Mouse (Mus musculus) megakaryocyte, embryonic 14.5 days (primary cell): Measurements from ENCODE around the gene Nxf1. TPM values are rescaled to one million over a fixed set of nuclear protein-coding genes. Genes with fewer than 3 reads are reported as not detected.

Source experiments
- H3K27me3 ChIP-seq: replicated peaks from 2 replicates; pipeline ENCODE3; 2012; ENCODE audit warnings: inconsistent platforms
- H3K36me3 ChIP-seq: replicated peaks from 2 replicates; pipeline ENCODE3; 2012; ENCODE audit warnings: low read length, inconsistent platforms, mixed read lengths
- H3K4me1 ChIP-seq: 2 replicates; pipeline ENCODE4 v1.6.1; 2012; ENCODE audit warnings: inconsistent platforms
- H3K4me3 ChIP-seq: replicated peaks from 2 replicates; pipeline ENCODE3; 2012; ENCODE audit warnings: moderate library complexity, mild to moderate bottlenecking, inconsistent platforms
- H3K9me3 ChIP-seq: 2 replicates; pipeline ENCODE4 v1.6.1; 2012; ENCODE audit warnings: inconsistent platforms
- FLI1 ChIP-seq: IDR thresholded peaks from 2 replicates; pipeline ENCODE4 v1.6.1; 2012; ENCODE audit warnings: low read length, inconsistent platforms, mixed read lengths
- GATA1 ChIP-seq: IDR thresholded peaks from 3 replicates; pipeline ENCODE4 v1.6.1; 2012; ENCODE audit warnings: mixed read lengths, low read length, inconsistent platforms, borderline replicate concordance
- polyA plus RNA-seq: library from polyadenylated mRNA; stranded (reverse); fragments of >175 nt; gene quantifications from 2 replicates; pipeline ENCODE4 v1.2.3, GENCODE M21; 2012; ENCODE audit warnings: low replicate concordance; ENCODE audit not compliant: insufficient read depth

Gene Nxf1
- polyA plus RNA-seq, 1 experiment = 13.3 TPM

GRCm38 (mm10) chr19:8818301-8818798 is 61.5 kb downstream of the Nxf1 start:
- Histone ChIP-seq H3K4me3 (peak overlapping the region; percentile 94), H3K4me1 (peaks cover 55% of the 10 kb centered on the region), H3K9me3 (no peaks in the 10 kb centered on the region), H3K36me3 (peaks cover 51% of the 10 kb centered on the region), H3K27me3 (no peaks in the 10 kb centered on the region)
- no peak for TF ChIP-seq GATA1
- TF ChIP-seq FLI1 = no peak

DNA sequence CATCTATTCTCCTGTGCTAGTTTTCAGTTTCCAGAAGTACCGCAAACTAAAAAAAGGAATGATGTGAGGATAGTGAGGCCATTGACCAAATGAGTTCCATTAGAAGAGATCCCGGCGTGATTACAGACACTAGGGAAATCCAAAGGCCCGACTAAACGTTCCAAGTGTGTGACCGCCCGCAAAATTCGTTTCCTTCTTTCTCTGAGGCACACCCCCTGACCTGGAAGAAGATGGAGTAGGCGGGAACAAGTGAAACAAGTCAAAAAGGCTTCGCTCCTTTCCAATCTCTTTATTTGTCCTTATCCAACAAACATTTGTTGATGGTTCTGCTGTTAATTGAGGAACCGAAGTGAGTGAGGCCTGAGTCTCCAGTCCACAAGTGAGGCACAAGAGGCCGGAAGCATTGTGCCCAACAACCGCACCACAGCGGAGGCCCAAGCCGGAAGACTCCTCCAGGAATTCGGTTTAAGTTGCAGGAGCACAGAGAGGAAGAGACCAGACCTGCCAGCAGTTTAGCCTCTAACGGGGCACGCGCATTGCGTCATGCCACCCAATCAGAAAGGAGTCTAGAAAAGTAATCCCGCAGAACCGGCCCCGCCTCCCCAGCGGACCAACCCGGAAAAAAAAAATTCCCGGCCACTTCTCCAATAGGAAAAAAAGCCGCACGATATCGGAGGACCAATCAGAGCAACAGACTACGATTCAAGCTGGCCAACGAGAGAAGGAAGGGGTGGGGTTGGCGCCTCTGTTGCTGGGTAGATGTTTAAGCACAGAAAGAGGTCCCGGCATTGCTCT is 62.1 kb downstream of the Nxf1 start, which contains the start of gene Ttc9c:
Gene Ttc9c (minus strand): TSS at position 533 of the 795 bp plus-strand sequence.
- no peak for TF ChIP-seq FLI1
- TF ChIP-seq GATA1 = no peak
- no peaks in the 10 kb centered on the region for H3K27me3 ChIP-seq
- peaks cover 51% of the 10 kb centered on the region for H3K36me3 ChIP-seq
- H3K4me3 ChIP-seq = peak within 1 kb of the TSS; percentile 94
- no peaks in the 10 kb centered on the region for H3K9me3 ChIP-seq
- peaks cover 51% of the 10 kb centered on the region for H3K4me1 ChIP-seq

DNA sequence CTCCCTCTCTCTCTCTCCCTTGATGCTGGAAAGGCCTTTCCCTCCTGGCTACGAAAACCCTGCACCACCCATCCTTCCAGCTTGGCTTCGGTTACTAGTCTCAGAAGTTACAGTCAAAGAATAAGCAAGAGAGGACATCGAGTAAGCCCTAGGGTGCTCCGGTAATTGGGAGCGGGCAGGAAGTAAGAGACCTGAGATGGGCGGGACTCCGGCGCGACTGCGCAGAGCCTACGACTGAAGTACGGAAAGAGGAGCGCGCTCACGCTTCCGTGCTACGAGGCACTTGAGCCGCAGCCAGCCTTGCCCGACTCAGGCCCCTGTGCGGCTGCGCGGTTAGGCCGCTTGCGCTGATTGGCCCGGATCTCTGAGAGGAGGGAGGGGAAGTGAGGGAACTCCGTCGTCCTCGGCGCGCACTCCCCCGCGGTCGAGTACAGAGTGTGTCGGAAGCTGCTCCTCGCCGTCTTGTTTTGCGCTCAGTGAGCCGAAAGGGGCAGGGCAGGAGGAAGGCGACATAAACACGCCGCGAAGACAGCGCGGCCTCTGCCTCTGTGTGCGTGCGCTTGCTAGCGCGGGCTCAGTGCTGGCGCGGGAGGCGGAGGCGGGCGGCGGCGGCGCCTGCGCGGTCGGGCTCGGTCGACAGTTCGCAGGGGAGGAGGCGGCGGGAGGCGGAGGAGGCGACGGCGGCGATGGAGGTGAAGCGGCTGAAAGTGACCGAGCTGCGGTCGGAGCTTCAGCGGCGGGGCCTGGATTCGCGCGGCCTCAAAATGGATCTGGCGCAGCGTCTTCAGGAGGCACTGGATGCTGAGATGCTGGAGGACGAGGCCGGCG is 62.9 kb downstream of the Nxf1 start, which contains the start of gene Hnrnpul2:
Gene Hnrnpul2 (plus strand): TSS at position 415 of the 828 bp plus-strand sequence.
- TF ChIP-seq GATA1 (no peak), FLI1 (peak; percentile 35; the same call in 1 of the 2 replicates)
- Histone ChIP-seq H3K27me3 (no peaks in the 10 kb centered on the region), H3K4me3 (peak within 1 kb of the TSS; percentile 94), H3K9me3 (no peaks in the 10 kb centered on the region), H3K4me1 (peaks cover 45% of the 10 kb centered on the region), H3K36me3 (peaks cover 52% of the 10 kb centered on the region)

Other genes starting within 250 kb of the Nxf1 start
- not detected in 2 replicates for gene Slc22a8, start 165.8 kb upstream of the Nxf1 start, polyA plus RNA-seq
- not detected in 2 replicates for gene Slc22a6, start 139.0 kb upstream of the Nxf1 start, polyA plus RNA-seq
- 0.02 TPM in 1 of 2 replicates, not detected in the other for gene Chrm1, start 93.3 kb upstream of the Nxf1 start, polyA plus RNA-seq
- gene Slc3a2, start 33.7 kb upstream of the Nxf1 start, polyA plus RNA-seq = 139 and 161 TPM in 2 replicates
- 3.7 and 16.5 TPM in 2 replicates for gene Wdr74, start 21.2 kb upstream of the Nxf1 start, polyA plus RNA-seq
- gene 1700092M07Rik, start 16.4 kb upstream of the Nxf1 start, polyA plus RNA-seq = 0.86 TPM in 1 of 2 replicates, not detected in the other
- gene Stx5a, start 15.7 kb upstream of the Nxf1 start, polyA plus RNA-seq = 18.8 and 39.1 TPM in 2 replicates
- 53.5 and 407 TPM in 2 replicates for gene Tmem223, start 13.9 kb downstream of the Nxf1 start, polyA plus RNA-seq
- 154 and 203 TPM in 2 replicates for gene Tmem179b, start 17.4 kb downstream of the Nxf1 start, polyA plus RNA-seq
- gene Taf6l, start 29.3 kb downstream of the Nxf1 start, polyA plus RNA-seq = 33.7 and 61.6 TPM in 2 replicates
- gene Polr2g, start 41.5 kb downstream of the Nxf1 start, polyA plus RNA-seq = 6.3 TPM in 1 of 2 replicates, not detected in the other
- gene Zbtb3, start 45.5 kb downstream of the Nxf1 start, polyA plus RNA-seq = 1.3 and 5.9 TPM in 2 replicates
- gene Ttc9c, start 62.3 kb downstream of the Nxf1 start, polyA plus RNA-seq = 0.51 TPM in 1 of 2 replicates, not detected in the other
- gene Hnrnpul2, start 62.9 kb downstream of the Nxf1 start, polyA plus RNA-seq = 13.5 and 54.1 TPM in 2 replicates
- gene AC129217.1, start 72.7 kb downstream of the Nxf1 start, polyA plus RNA-seq = 44.9 and 148 TPM in 2 replicates
- 124 and 182 TPM in 2 replicates for gene Bscl2, start 80.4 kb downstream of the Nxf1 start, polyA plus RNA-seq
- gene Gng3, start 82.1 kb downstream of the Nxf1 start, polyA plus RNA-seq = not detected in 2 replicates
- gene Lrrn4cl, start 93.7 kb downstream of the Nxf1 start, polyA plus RNA-seq = 0.23 TPM in 1 of 2 replicates, not detected in the other
- 125 and 325 TPM in 2 replicates for gene Ubxn1, start 114.4 kb downstream of the Nxf1 start, polyA plus RNA-seq
- 6.2 and 84.6 TPM in 2 replicates for gene Uqcc3, start 123.8 kb downstream of the Nxf1 start, polyA plus RNA-seq
- gene Lbhd1, start 126.7 kb downstream of the Nxf1 start, polyA plus RNA-seq = 1.5 TPM in 1 of 2 replicates, not detected in the other
- not detected in 2 replicates for gene Gm49403, start 126.9 kb downstream of the Nxf1 start, polyA plus RNA-seq
- gene 1810009A15Rik, start 131.8 kb downstream of the Nxf1 start, polyA plus RNA-seq = 10.2 and 72.7 TPM in 2 replicates
- 12.5 TPM in 1 of 2 replicates, not detected in the other for gene Gm49416, start 131.9 kb downstream of the Nxf1 start, polyA plus RNA-seq
- 22.4 and 29.0 TPM in 2 replicates for gene Ints5, start 135.9 kb downstream of the Nxf1 start, polyA plus RNA-seq
- gene Ganab, start 141.0 kb downstream of the Nxf1 start, polyA plus RNA-seq = 4.0 and 25.1 TPM in 2 replicates
- gene B3gat3, start 163.3 kb downstream of the Nxf1 start, polyA plus RNA-seq = 135 and 141 TPM in 2 replicates
- gene Rom1, start 172.3 kb downstream of the Nxf1 start, polyA plus RNA-seq = 4.2 and 8.2 TPM in 2 replicates
- gene Eml3, start 172.5 kb downstream of the Nxf1 start, polyA plus RNA-seq = 31.6 and 32.2 TPM in 2 replicates
- gene Mta2, start 184.8 kb downstream of the Nxf1 start, polyA plus RNA-seq = 5.1 and 27.3 TPM in 2 replicates
- gene Tut1, start 196.8 kb downstream of the Nxf1 start, polyA plus RNA-seq = 25.5 and 37.3 TPM in 2 replicates
- gene Eef1g, start 210.0 kb downstream of the Nxf1 start, polyA plus RNA-seq = 36.7 and 78.5 TPM in 2 replicates
- gene Ahnak, start 232.2 kb downstream of the Nxf1 start, polyA plus RNA-seq = 4.6 and 28.7 TPM in 2 replicates